Mouse (Mus musculus): Measurements from ENCODE around the gene Itpkb.

DNA sequence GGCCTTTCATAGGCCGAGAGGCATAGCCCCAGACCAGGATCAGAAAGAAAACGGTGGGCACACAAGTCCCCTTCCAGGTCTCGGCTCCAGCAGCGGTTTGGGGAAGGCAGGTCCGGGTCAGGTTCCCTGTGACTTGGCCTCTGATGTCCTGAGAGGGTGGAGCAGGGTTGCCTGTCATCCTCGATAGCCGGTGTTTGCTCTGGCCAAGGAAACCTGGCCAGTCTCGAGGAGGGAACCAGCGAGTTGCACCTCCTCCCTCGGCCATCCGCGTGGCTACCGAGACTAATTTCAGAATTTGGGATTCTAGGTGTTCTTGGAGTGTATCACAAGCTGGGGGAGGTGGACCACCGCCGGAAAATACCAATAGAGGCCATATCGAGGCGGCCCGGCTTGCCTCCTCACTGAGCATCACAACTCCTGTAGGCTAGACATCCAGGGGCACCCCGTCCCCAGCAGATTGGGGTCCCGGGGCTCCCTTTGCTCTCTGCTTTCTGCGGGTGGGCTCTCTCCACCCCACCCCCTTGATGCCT lies 1.3 kb downstream of the Itpkb start:
- TF ChIP-seq POLR2A (IDR thresholded peaks at IDR 0.05; ENCODE audit: borderline replicate concordance, low read depth, low read length): no peak
- no peak for TF ChIP-seq CTCF (IDR thresholded peaks at IDR 0.05; ENCODE audit: low read depth, low read length)
